Mouse (Mus musculus) ES-E14 (cell line): Measurements from ENCODE around the gene Pygo1.

ENCODE experiments used
- CHD2 ChIP-seq: IDR thresholded peaks from 2 replicates; pipeline ENCODE4 v1.6.1; 2014; ENCODE audit warnings: mild to moderate bottlenecking, low read depth, low read length, inconsistent platforms
- HCFC1 ChIP-seq: IDR thresholded peaks from 2 replicates; pipeline ENCODE4 v1.6.1; 2012; ENCODE audit warnings: low read length, inconsistent platforms, borderline replicate concordance; ENCODE audit not compliant: insufficient read depth
- MAFK ChIP-seq: IDR thresholded peaks from 2 replicates; pipeline ENCODE4 v1.6.1; 2014; ENCODE audit warnings: mild to moderate bottlenecking, low read depth, low read length, inconsistent platforms; ENCODE audit not compliant: insufficient read depth
- ZC3H11A ChIP-seq: IDR thresholded peaks from 2 replicates; pipeline ENCODE4 v1.6.1; 2012; ENCODE audit warnings: low read depth, mild to moderate bottlenecking, inconsistent platforms, low read length, borderline replicate concordance
- ZNF384 ChIP-seq: IDR thresholded peaks from 2 replicates; pipeline ENCODE4 v1.6.1; 2012; ENCODE audit warnings: low read depth, low read length, inconsistent platforms

DNA sequence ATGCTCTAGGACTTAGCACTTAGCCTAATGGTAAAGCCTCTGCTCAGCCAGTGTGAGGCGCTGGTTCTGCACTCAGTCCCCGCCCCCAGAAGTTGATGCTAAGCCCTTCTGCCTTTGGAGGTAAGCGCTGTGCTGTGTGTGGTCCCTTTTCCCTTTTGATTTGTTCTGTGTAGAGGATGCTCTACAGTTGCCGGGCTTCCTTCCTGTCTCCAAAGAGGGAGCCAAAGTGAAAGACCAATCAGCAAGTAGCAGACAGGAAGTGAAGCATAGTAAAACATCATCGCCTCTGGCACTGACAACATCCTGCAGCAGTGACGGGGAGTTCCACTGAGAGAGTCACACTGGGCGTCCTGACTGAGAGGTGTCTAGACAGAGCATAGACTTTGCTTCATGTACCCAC is 44.4 kb downstream of the Pygo1 start:
- TF ChIP-seq ZNF384 = no peak
- TF ChIP-seq HCFC1 = no peak
- TF ChIP-seq MAFK = no peak
- no peak; the same call in 1 of the 2 replicates for TF ChIP-seq ZC3H11A
- no peak for TF ChIP-seq CHD2
